Mouse (Mus musculus) embryonic facial prominence, embryonic 12.5 days (tissue): ENCODE data around the gene Arhgap27. TPM values are rescaled to one million over a fixed set of nuclear protein-coding genes. Genes with fewer than 3 reads are reported as not detected.

Experiments
- ATAC-seq: fragments of 200-750 bp; cut with Nextera tagmentation; 2 replicates; pipeline ENCODE4 v1.8.0; 2017; ENCODE audit not compliant: insufficient number of reproducible peaks, insufficient read depth, low FRiP score, low TSS enrichment
- H3K27ac ChIP-seq: fragments of 300-500 bp; sonication (generic); 2 replicates; pipeline ENCODE4 v1.5.1; 2016; ENCODE audit warnings: mild to moderate bottlenecking
- H3K27me3 ChIP-seq: fragments of 300-500 bp; sonication (generic); 2 replicates; pipeline ENCODE4 v1.6.1; 2016; ENCODE audit warnings: mild to moderate bottlenecking, moderate library complexity
- H3K36me3 ChIP-seq: fragments of 300-500 bp; sonication (generic); 2 replicates; pipeline ENCODE4 v1.6.1; 2016; ENCODE audit warnings: mild to moderate bottlenecking
- H3K4me1 ChIP-seq: fragments of 300-500 bp; sonication (generic); 2 replicates; pipeline ENCODE4 v1.6.1; 2016
- H3K4me2 ChIP-seq: fragments of 300-500 bp; sonication (generic); replicated peaks from 2 replicates; pipeline ENCODE4 v1.6.1; 2016; ENCODE audit warnings: mild to moderate bottlenecking, moderate library complexity
- H3K4me3 ChIP-seq: fragments of 300-500 bp; sonication (generic); 2 replicates; pipeline ENCODE4 v1.5.1; 2016; ENCODE audit warnings: mild to moderate bottlenecking
- H3K9ac ChIP-seq: fragments of 300-500 bp; sonication (generic); 2 replicates; pipeline ENCODE4 v1.6.1; 2016; ENCODE audit warnings: mild to moderate bottlenecking, moderate library complexity
- H3K9me3 ChIP-seq: fragments of 300-500 bp; sonication (generic); 2 replicates; pipeline ENCODE4 v1.6.1; 2016; ENCODE audit warnings: mild to moderate bottlenecking, moderate library complexity
- WGBS: fragments of 180-500 bp; shearing (Covaris S2); methylation state at CpG from one replicate; pipeline ENCODE4 v1.1.7; 2016; 5-methylcytosine and 5-hydroxymethylcytosine counted together
- polyA plus RNA-seq: library from polyadenylated mRNA; unstranded; fragments of >200 nt; fragmentation: Nextera tagmentation; extraction: Ambion mirVana; gene quantifications from 2 replicates; pipeline ENCODE4 v1.2.1, GENCODE M21; 2016

Gene Arhgap27
- polyA plus RNA-seq, 1 experiment from 2014 or later, result 7.2 TPM

GRCm38 (mm10) chr11:103378341-103378740 lies 14.8 kb upstream of the Arhgap27 start:
- WGBS, result 92% methylated on average over 6 of the region's 6 CpGs
- Histone ChIP-seq H3K4me2 (no peak overlapping the region), H3K9me3 (no peaks in the 10 kb centered on the region), H3K27me3 (no peaks in the 10 kb centered on the region), H3K27ac (no peak overlapping the region), H3K4me3 (no peak overlapping the region), H3K36me3 (peaks cover 39% of the 10 kb centered on the region), H3K4me1 (no peaks in the 10 kb centered on the region), H3K9ac (no peak overlapping the region)
- ATAC-seq, result no peak

GRCm38 (mm10) chr11:103375772-103376171 lies 12.3 kb upstream of the Arhgap27 start:
- H3K36me3 ChIP-seq, result peaks cover 41% of the 10 kb centered on the region
- no peaks in the 10 kb centered on the region for H3K27me3 ChIP-seq
- WGBS, result 70% methylated on average over 5 of the region's 5 CpGs
- no peak overlapping the region for H3K27ac ChIP-seq
- no peak for ATAC-seq
- no peak overlapping the region for H3K9ac ChIP-seq
- H3K4me2 ChIP-seq, result no peak overlapping the region
- no peaks in the 10 kb centered on the region for H3K4me1 ChIP-seq
- no peak overlapping the region for H3K4me3 ChIP-seq
- no peaks in the 10 kb centered on the region for H3K9me3 ChIP-seq

- H3K4me2 ChIP-seq, result no peak overlapping the region
- H3K4me1 ChIP-seq, result no peaks in the 10 kb centered on the region
- no peak overlapping the region for H3K4me3 ChIP-seq
- no peaks in the 10 kb centered on the region for H3K9me3 ChIP-seq
- H3K27ac ChIP-seq, result no peak overlapping the region
- no peak overlapping the region for H3K9ac ChIP-seq
- H3K27me3 ChIP-seq, result no peaks in the 10 kb centered on the region
- ATAC-seq, result no peak
- WGBS, result 57% methylated on average over 1 of the region's 1 CpGs
- H3K36me3 ChIP-seq, result peaks cover 45% of the 10 kb centered on the region
Measured at GRCm38 (mm10) chr11:103375258-103375657, 11.8 kb upstream of the Arhgap27 start.

GRCm38 (mm10) chr11:103373922-103374321 lies 10.4 kb upstream of the Arhgap27 start:
- no peak overlapping the region for H3K4me2 ChIP-seq
- H3K27ac ChIP-seq, result no peak overlapping the region
- no peaks in the 10 kb centered on the region for H3K9me3 ChIP-seq
- H3K4me3 ChIP-seq, result no peak overlapping the region
- no peak for ATAC-seq
- no peaks in the 10 kb centered on the region for H3K4me1 ChIP-seq
- no peak overlapping the region for H3K9ac ChIP-seq
- 93% methylated on average over 9 of the region's 9 CpGs for WGBS
- peaks cover 42% of the 10 kb centered on the region for H3K36me3 ChIP-seq
- no peaks in the 10 kb centered on the region for H3K27me3 ChIP-seq

- Histone ChIP-seq H3K9ac (no peak overlapping the region), H3K9me3 (no peaks in the 10 kb centered on the region), H3K27me3 (no peaks in the 10 kb centered on the region), H3K4me3 (no peak overlapping the region), H3K4me1 (no peaks in the 10 kb centered on the region), H3K36me3 (peaks cover 40% of the 10 kb centered on the region), H3K27ac (no peak overlapping the region), H3K4me2 (no peak overlapping the region)
- no peak for ATAC-seq
- WGBS, result 89% methylated on average over 4 of the region's 4 CpGs
Measured at GRCm38 (mm10) chr11:103372561-103372960, 9.1 kb upstream of the Arhgap27 start.

DNA sequence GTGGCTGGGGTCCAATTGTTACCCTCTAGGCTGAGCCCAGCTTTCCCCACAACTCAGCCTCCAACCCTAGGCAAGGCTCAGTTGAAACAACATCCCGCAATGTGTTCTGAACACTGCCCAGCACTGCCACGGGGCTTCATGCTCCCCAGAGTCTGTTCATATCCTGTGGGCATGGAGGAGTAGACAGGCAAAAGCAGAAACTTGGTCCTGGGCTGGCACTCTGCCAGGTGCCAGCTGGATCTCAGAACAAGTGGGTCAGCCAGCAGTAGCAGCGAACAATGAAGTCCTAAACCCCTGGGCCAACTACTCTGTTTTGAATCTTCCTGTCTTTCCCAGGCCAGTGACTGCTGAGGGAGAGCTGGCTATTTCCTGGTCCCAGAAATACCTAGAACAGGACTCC lies 8.6 kb upstream of the Arhgap27 start:
- Histone ChIP-seq H3K4me2 (no peak overlapping the region), H3K9me3 (no peaks in the 10 kb centered on the region), H3K27ac (peak overlapping the region; percentile 31; the same call in 1 of the 2 replicates), H3K4me1 (no peaks in the 10 kb centered on the region), H3K27me3 (no peaks in the 10 kb centered on the region), H3K4me3 (no peak overlapping the region), H3K36me3 (peaks cover 41% of the 10 kb centered on the region), H3K9ac (no peak overlapping the region)
- WGBS, result 81% methylated on average over 3 of the region's 3 CpGs
- ATAC-seq, result no peak

DNA sequence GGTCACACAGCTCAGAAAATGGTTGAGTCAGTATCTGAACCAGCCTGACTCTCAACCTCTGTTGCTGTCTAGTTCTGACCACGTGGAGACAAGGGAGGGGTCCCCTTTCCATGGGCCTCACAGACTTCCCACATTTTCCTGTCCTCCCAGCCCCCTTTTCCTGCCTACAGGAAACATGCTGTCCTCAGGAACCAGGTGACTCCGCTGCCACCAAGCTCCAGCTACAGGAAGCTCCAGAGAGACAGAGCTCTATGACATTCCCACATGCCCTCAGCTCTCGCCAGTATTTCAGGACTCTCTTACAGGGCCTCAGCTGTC lies 7.7 kb upstream of the Arhgap27 start:
- Histone ChIP-seq H3K4me1 (no peaks in the 10 kb centered on the region), H3K9ac (no peak overlapping the region), H3K4me2 (no peak overlapping the region), H3K9me3 (no peaks in the 10 kb centered on the region), H3K36me3 (peaks cover 36% of the 10 kb centered on the region), H3K27me3 (0 out of 2 replicates have a peak, but pooled peaks cover under 1% of the 10 kb centered on the region), H3K4me3 (no peak overlapping the region), H3K27ac (no peak overlapping the region)
- ATAC-seq, result no peak
- 75% methylated on average over 3 of the region's 3 CpGs for WGBS

DNA sequence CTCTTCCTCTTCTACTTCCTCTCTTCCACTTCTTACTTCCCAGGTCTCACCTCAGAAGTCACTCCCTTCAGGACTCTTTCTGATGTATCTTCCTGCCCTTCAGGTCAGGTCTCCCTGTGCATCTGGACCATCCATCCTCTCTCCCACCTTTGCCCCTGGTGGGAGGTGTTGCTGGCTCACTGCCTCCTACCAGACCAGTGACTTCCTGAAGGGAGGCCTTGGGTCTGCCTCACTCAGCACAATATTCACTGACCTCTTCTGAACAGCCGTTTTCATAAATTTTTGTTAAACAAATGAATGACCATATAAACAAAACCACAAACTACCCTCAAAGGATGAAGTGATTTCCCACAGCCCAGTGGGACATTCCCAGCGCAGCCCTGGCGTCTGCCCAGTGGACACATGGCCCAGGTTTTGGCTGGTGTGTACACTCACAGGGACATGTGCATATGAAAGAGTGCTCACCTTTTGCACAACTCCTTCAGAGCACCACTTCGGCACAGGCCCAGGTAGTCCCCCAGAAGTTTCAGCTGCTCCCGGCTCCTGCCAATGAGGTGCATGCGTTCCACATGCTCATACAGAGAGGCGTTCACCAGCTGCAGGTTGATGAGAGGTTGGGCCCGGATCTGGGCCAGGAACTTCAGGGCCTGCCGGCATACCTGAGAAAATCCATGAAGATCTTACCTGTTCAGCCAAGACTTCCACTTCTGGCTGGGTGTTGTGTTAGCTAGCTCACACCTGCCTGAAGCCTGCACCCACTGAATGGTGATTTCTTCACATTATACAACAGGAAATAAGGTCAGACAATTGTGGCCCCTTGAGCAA lies 7.1 kb upstream of the Arhgap27 start:
- H3K4me3 ChIP-seq, result no peak overlapping the region
- no peak overlapping the region for H3K9ac ChIP-seq
- no peak for ATAC-seq
- peaks cover 6% of the 10 kb centered on the region; the same call in 1 of the 2 replicates for H3K27me3 ChIP-seq
- 89% methylated on average over 9 of the region's 9 CpGs for WGBS
- no peak overlapping the region for H3K4me2 ChIP-seq
- H3K27ac ChIP-seq, result no peak overlapping the region
- peaks cover 33% of the 10 kb centered on the region for H3K36me3 ChIP-seq
- H3K4me1 ChIP-seq, result no peaks in the 10 kb centered on the region
- no peaks in the 10 kb centered on the region for H3K9me3 ChIP-seq

DNA sequence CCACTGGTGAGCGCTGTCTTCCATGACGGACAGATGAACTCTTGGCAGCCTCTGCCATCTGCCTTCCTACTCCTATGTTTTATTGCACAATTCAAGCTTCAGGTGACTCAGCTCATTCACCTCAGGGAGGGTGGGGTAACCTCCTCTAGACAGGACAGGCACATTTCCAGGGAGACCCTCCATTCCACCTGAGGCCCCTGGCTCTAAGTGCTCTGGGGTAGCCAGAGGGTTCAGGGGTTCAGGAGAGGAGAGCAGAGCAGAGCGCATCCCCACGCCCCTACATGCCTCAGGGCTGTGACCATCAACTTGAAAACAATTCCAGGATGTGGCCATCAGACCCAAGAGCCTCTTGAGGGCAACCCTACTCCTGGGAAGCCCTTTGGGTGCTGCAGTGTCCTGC lies 2.0 kb upstream of the Arhgap27 start:
- H3K4me3 ChIP-seq, result no peak overlapping the region
- H3K36me3 ChIP-seq, result peaks cover 23% of the 10 kb centered on the region
- no peaks in the 10 kb centered on the region for H3K9me3 ChIP-seq
- no peak overlapping the region for H3K27ac ChIP-seq
- H3K4me2 ChIP-seq, result no peak overlapping the region
- no peak overlapping the region for H3K9ac ChIP-seq
- ATAC-seq, result no peak
- peaks cover 57% of the 10 kb centered on the region for H3K27me3 ChIP-seq
- peaks cover 19% of the 10 kb centered on the region for H3K4me1 ChIP-seq
- WGBS, result 78% methylated on average over 4 of the region's 4 CpGs

DNA sequence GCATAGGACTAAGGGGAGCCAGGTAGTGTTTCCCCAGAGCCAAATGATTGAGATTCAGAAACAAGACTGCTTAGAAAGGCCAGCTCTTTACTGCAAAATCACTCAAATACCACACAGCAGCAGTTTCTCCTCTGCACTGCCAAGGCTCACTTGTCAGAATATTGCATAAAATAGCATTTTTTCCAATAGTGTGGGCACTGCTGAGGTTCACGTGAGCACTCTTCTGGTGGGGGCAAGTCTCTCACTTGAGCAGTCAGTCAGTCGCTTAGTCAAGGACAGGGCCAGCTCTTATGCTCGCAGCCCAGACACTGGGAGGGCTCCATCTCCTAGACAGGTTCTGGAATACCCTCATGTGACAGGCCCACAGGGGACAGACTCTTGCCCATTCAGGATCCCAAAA lies 1.5 kb upstream of the Arhgap27 start:
- H3K4me1 ChIP-seq, result peaks cover 19% of the 10 kb centered on the region
- H3K4me2 ChIP-seq, result no peak overlapping the region
- H3K4me3 ChIP-seq, result no peak overlapping the region
- H3K27ac ChIP-seq, result no peak overlapping the region
- 79% methylated on average over 3 of the region's 3 CpGs for WGBS
- ATAC-seq, result no peak
- no peak overlapping the region for H3K9ac ChIP-seq
- H3K27me3 ChIP-seq, result peaks cover 62% of the 10 kb centered on the region
- H3K9me3 ChIP-seq, result no peaks in the 10 kb centered on the region
- H3K36me3 ChIP-seq, result peaks cover 21% of the 10 kb centered on the region

DNA sequence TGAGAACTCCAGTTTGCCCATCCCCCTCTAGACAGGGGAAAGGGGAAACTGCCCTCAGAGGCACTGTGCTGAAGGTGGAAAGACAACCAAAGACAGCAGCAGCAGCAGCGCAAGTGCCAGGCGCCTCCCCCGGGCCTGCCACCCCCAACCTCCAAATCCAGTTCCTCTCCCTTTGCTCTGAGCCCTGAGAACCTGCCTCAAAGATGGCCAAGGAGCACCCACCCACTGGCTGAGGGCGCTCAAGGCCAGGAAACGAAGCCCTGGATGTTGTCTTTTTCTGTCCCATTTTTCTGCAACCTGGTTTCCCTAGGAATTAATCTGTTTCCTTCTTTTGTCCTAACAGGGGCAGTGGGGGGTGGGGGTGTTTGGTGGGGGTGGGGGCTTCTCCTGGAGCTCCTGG lies 843 bp upstream of the Arhgap27 start:
- Histone ChIP-seq H3K4me1 (peaks cover 21% of the 10 kb centered on the region), H3K9me3 (no peaks in the 10 kb centered on the region), H3K27me3 (peaks cover 69% of the 10 kb centered on the region), H3K36me3 (peaks cover 14% of the 10 kb centered on the region), H3K4me3 (no peak overlapping the region), H3K27ac (no peak overlapping the region), H3K9ac (no peak overlapping the region), H3K4me2 (peak overlapping the region; percentile 91; the same call in 1 of the 2 replicates)
- no peak for ATAC-seq
- 31% methylated on average over 5 of the region's 5 CpGs for WGBS

- peaks cover 23% of the 10 kb centered on the region for H3K4me1 ChIP-seq
- no peak; the same call in 1 of the 2 replicates for ATAC-seq
- peak overlapping the region; percentile 91 for H3K4me2 ChIP-seq
- H3K27ac ChIP-seq, result peak overlapping the region; percentile 55
- peak overlapping the region; percentile 40 for H3K4me3 ChIP-seq
- H3K9ac ChIP-seq, result peak overlapping the region; percentile 54
- H3K9me3 ChIP-seq, result no peaks in the 10 kb centered on the region
- H3K27me3 ChIP-seq, result peaks cover 83% of the 10 kb centered on the region
- WGBS, result 1% methylated on average over 33 of the region's 33 CpGs
- peaks cover 9% of the 10 kb centered on the region for H3K36me3 ChIP-seq
Measured at GRCm38 (mm10) chr11:103362521-103363181, 841 bp downstream of the Arhgap27 start.
